Mouse (Mus musculus): ENCODE results near the gene Aco2. TPM values are rescaled to one million over a fixed set of nuclear protein-coding genes. Genes with fewer than 3 reads are reported as not detected.

Aco2 gene
- total RNA-seq, 2 experiments from 2014 or later = 420 to 427 TPM

- no peak for TF ChIP-seq CTCF (IDR thresholded peaks at IDR 0.05)
- no peak for DNase-seq (ENCODE audit: extremely low spot score in 1 of 2, low spot score in 2 of 2)
- H3K27ac ChIP-seq = no peak overlapping the region
- no peak overlapping the region for H3K4me3 ChIP-seq
- intact Hi-C loops (cut with DNase I) = no loop called here
These were observed 40.4 kb downstream of the Aco2 start for GRCm38 (mm10) chr15:81912498-81912897.

- intact Hi-C loops (cut with DNase I) = no loop called here
- no peak overlapping the region for H3K4me3 ChIP-seq
- H3K27ac ChIP-seq = no peak overlapping the region
- TF ChIP-seq CTCF (IDR thresholded peaks at IDR 0.05) = no peak
- DNase-seq (ENCODE audit: extremely low spot score in 1 of 2, low spot score in 2 of 2) = no peak
These were observed 42.6 kb downstream of the Aco2 start for GRCm38 (mm10) chr15:81914668-81915067.

GRCm38 (mm10) chr15:81915663-81916062 is 43.6 kb downstream of the Aco2 start:
- no peak overlapping the region for H3K27ac ChIP-seq
- no peak overlapping the region for H3K4me3 ChIP-seq
- TF ChIP-seq CTCF (IDR thresholded peaks at IDR 0.05) = no peak
- intact Hi-C loops (cut with DNase I) = loop anchor here (2.0 kb wide), 1 partner anchor 85 kb away; no protein-coding TSS in a partner anchor
- DNase-seq (ENCODE audit: extremely low spot score in 1 of 2, low spot score in 2 of 2) = no peak

- Histone ChIP-seq H3K4me3 (no peak overlapping the region), H3K27ac (no peak overlapping the region; the same call in 1 of the 2 replicates)
- TF ChIP-seq CTCF (IDR thresholded peaks at IDR 0.05) = no peak
- intact Hi-C loops (cut with DNase I) = loop anchor here (2.0 kb wide), 1 partner anchor 86 kb away; no protein-coding TSS in a partner anchor
- no peak for DNase-seq (ENCODE audit: extremely low spot score in 1 of 2, low spot score in 2 of 2)
These were observed 45.1 kb downstream of the Aco2 start for GRCm38 (mm10) chr15:81917201-81917600.

- DNase-seq (ENCODE audit: extremely low spot score in 1 of 2, low spot score in 2 of 2) = peak; percentile 65 to 79
- peak; percentile 86 for TF ChIP-seq CTCF (IDR thresholded peaks at IDR 0.05)
- Histone ChIP-seq H3K27ac (no peak overlapping the region; the same call in 1 of the 2 replicates), H3K4me3 (no peak overlapping the region)
- intact Hi-C loops (cut with DNase I) = loop anchor here (2.0 kb wide), 1 partner anchor 87 kb away; no protein-coding TSS in a partner anchor
These were observed 45.7 kb downstream of the Aco2 start for GRCm38 (mm10) chr15:81917621-81918463.

GRCm38 (mm10) chr15:81919062-81919461 is 47.0 kb downstream of the Aco2 start:
- no peak overlapping the region for H3K4me3 ChIP-seq
- intact Hi-C loops (cut with DNase I) = no loop called here
- no peak for TF ChIP-seq CTCF (IDR thresholded peaks at IDR 0.05)
- DNase-seq (ENCODE audit: extremely low spot score in 1 of 2, low spot score in 2 of 2) = no peak
- H3K27ac ChIP-seq = no peak overlapping the region

GRCm38 (mm10) chr15:81920546-81921217 is 48.6 kb downstream of the Aco2 start:
- intact Hi-C loops (cut with DNase I) = no loop called here
- TF ChIP-seq CTCF (IDR thresholded peaks at IDR 0.05) = no peak
- H3K27ac ChIP-seq = peak overlapping the region; percentile 76
- no peak overlapping the region for H3K4me3 ChIP-seq
- no peak for DNase-seq (ENCODE audit: extremely low spot score in 1 of 2, low spot score in 2 of 2)

- intact Hi-C loops (cut with DNase I) = no loop called here
- Histone ChIP-seq H3K27ac (peak overlapping the region; percentile 76), H3K4me3 (no peak overlapping the region)
- DNase-seq (ENCODE audit: extremely low spot score in 1 of 2, low spot score in 2 of 2) = no peak
- no peak for TF ChIP-seq CTCF (IDR thresholded peaks at IDR 0.05)
These were observed 49.1 kb downstream of the Aco2 start for GRCm38 (mm10) chr15:81921255-81921654.

- no peak for TF ChIP-seq CTCF (IDR thresholded peaks at IDR 0.05)
- intact Hi-C loops (cut with DNase I) = no loop called here
- peak overlapping the region; percentile 83 for H3K4me3 ChIP-seq
- no peak for DNase-seq (ENCODE audit: extremely low spot score in 1 of 2, low spot score in 2 of 2)
- H3K27ac ChIP-seq = peak overlapping the region; percentile 19; the same call in 1 of the 2 replicates
These were observed 52.8 kb downstream of the Aco2 start for GRCm38 (mm10) chr15:81924933-81925332.

- peak; percentile 90 to 95 for DNase-seq (ENCODE audit: extremely low spot score in 1 of 2, low spot score in 2 of 2)
- no peak for TF ChIP-seq CTCF (IDR thresholded peaks at IDR 0.05)
- Histone ChIP-seq H3K4me3 (peak within 1 kb of the TSS; percentile 83), H3K27ac (peak within 1 kb of the TSS; percentile 74)
- intact Hi-C loops (cut with DNase I) = no loop called here
These were observed 53.8 kb downstream of the Aco2 start, which contains the start of gene Polr3h for GRCm38 (mm10) chr15:81925760-81926445. TSS of gene Polr3h (minus strand) at chr15:81926240.

- intact Hi-C loops (cut with DNase I) = no loop called here
- Histone ChIP-seq H3K27ac (peak overlapping the region; percentile 28; the same call in 1 of the 2 replicates), H3K4me3 (no peak overlapping the region)
- no peak for DNase-seq (ENCODE audit: extremely low spot score in 1 of 2, low spot score in 2 of 2)
- TF ChIP-seq CTCF (IDR thresholded peaks at IDR 0.05) = no peak
These were observed 54.3 kb downstream of the Aco2 start for GRCm38 (mm10) chr15:81926446-81926822.
